Mouse (Mus musculus): ENCODE data around the gene Snrnp70. TPM values are rescaled to one million over a fixed set of nuclear protein-coding genes. Genes with fewer than 3 reads are reported as not detected.

Snrnp70 gene
- polyA plus RNA-seq, 1 experiment from 2014 or later: 56.5 TPM

DNA sequence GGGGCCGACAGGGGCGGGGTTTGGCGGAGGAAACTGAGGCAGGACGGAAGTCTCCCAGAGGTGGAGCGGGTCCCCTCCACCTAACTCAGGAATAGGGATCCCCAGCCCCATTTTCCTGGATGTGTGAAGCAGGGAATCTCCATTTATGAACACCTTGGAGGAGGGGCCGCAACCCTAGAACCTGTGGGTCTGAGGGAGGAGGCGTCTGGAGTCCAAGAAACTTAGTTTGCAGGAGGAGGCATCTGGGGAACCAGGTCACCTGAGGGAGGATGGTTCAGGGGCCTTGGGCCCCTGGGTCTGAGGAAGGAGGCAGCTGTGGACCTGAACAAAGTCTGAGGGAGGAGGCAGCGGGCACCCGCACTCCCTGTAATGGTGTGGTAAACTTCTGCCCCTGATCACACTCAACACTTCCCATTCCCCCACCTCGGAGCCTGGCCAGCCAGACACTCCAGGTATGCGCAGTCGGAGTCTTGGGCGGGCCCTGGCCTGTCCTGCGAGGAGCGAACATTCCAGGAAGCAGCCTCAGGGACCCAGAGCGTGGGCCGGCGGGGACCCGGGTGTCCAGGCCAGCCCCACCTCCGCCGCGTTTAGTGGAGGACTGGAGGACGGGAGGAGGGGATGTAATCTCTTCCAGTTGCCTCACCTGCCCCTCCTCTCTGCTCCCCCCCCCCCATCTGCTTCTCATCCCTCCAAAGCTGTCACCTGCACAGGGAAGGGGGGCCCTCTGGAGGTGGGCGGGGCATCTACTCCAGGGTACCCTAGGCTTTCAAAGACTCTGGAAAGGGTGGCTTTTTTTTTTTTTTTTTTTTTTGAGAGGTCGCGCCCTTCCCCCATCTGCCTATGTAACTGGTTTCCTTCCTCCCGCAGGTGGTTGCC, 18.6 kb upstream of the Snrnp70 start:
- Histone ChIP-seq H3K27me3 (replicated peaks; ENCODE audit: control insufficient read depth, insufficient read depth, low read length) (peaks cover 88% of the 10 kb centered on the region), H3K9ac (ENCODE audit: low read depth, low read length) (peak overlapping the region; percentile 69), H3K4me3 (ENCODE audit: low read depth, low read length) (peak overlapping the region; percentile 67), H3K4me1 (ENCODE audit: control insufficient read depth, insufficient read depth, low read length) (peaks cover 13% of the 10 kb centered on the region; the same call in 1 of the 2 replicates), H3K4me2 (ENCODE audit: low read depth, low read length) (peak overlapping the region; percentile 91), H3K27ac (replicated peaks; ENCODE audit: low read depth, low read length) (peak overlapping the region; percentile 77), H3K9me3 (ENCODE audit: control insufficient read depth, low read length) (no peaks in the 10 kb centered on the region), H3K36me3 (ENCODE audit: control insufficient read depth, insufficient read depth, low read length) (no peaks in the 10 kb centered on the region)
- DNase-seq (ENCODE audit: low spot score) (peak; percentile 65), ATAC-seq (ENCODE audit: low read depth) (peak; percentile 72)
- 1% methylated on average over 20 of the region's 27 CpGs for WGBS

DNA sequence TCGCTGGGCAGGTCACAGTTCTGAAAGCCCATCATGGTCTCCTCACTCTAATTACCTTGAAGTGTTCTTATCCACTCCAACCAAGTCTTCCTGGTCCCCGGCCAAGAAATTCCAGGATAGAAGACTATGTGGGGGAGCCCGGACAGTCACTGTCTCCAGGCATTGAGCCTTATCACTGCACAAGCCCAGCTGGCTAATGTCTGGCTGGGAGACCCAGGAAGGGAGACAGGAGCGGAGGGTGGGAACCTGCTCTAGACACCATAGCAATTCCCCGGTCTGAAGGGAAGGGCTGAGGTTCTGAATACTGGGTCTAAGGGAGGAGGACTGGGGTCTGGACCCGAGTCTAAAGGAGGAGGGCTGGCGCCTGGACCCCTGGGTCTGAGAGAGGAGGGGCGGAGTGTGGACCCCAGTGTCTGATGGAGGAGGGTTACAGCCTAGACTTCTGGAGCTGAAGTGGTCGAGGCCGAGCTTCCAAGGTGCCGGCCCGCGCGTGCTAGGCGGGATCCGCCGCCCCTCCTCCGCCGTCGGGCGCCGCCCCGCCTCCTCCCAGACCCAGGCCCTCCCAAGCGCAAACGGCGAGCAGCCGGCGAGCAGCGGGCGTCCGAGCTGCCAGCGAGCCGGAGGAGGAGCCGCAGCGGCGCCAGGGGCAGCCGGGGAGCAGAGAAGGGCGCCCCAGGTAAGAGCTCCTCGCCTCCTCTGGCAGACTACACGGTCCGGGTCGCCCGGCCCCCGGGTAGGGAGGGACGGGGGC, 17.7 kb upstream of the Snrnp70 start, which contains the start of gene Ntf5:
Gene Ntf5, plus strand, starts transcription at position 583 of the 751 bp plus-strand sequence.
- WGBS: 3% methylated on average over 18 of the region's 45 CpGs
- Histone ChIP-seq H3K4me3 (ENCODE audit: low read depth, low read length) (peak within 1 kb of the TSS; percentile 67), H3K4me2 (ENCODE audit: low read depth, low read length) (peak within 1 kb of the TSS; percentile 91), H3K9ac (ENCODE audit: low read depth, low read length) (peak within 1 kb of the TSS; percentile 69), H3K36me3 (ENCODE audit: control insufficient read depth, insufficient read depth, low read length) (no peaks in the 10 kb centered on the region), H3K4me1 (ENCODE audit: control insufficient read depth, insufficient read depth, low read length) (peaks cover 11% of the 10 kb centered on the region; the same call in 1 of the 2 replicates), H3K9me3 (ENCODE audit: control insufficient read depth, low read length) (no peaks in the 10 kb centered on the region), H3K27ac (replicated peaks; ENCODE audit: low read depth, low read length) (peak within 1 kb of the TSS; percentile 77), H3K27me3 (replicated peaks; ENCODE audit: control insufficient read depth, insufficient read depth, low read length) (peaks cover 88% of the 10 kb centered on the region)
- DNase-seq (ENCODE audit: low spot score) (peak; percentile 48), ATAC-seq (ENCODE audit: low read depth) (peak; percentile 50)

DNA sequence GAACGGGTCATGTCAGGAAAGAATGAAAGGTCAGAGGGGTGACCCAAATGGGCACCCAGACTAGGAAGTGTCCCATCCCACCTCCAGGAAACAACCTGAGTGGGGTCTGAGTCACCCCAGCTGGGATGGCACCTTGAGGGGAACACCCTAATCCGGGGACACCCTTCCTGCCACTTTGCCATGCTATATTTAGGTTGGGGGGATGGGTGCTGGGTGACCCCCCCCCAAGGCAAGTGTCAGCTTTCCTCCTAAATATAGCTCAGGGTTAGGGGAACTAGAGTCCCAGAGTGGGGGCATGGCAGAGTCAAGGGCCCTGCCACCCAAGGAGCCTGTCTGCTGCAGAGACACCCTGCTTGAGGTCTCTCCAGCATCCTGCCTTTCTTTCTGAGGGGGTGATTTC, 16.9 kb upstream of the Snrnp70 start:
- Histone ChIP-seq H3K4me3 (ENCODE audit: low read depth, low read length) (no peak overlapping the region), H3K4me1 (ENCODE audit: control insufficient read depth, insufficient read depth, low read length) (peaks cover 4% of the 10 kb centered on the region; the same call in 1 of the 2 replicates), H3K36me3 (ENCODE audit: control insufficient read depth, insufficient read depth, low read length) (no peaks in the 10 kb centered on the region), H3K9me3 (ENCODE audit: control insufficient read depth, low read length) (no peaks in the 10 kb centered on the region), H3K9ac (ENCODE audit: low read depth, low read length) (no peak overlapping the region), H3K27me3 (replicated peaks; ENCODE audit: control insufficient read depth, insufficient read depth, low read length) (peaks cover 88% of the 10 kb centered on the region), H3K27ac (replicated peaks; ENCODE audit: low read depth, low read length) (no peak overlapping the region), H3K4me2 (ENCODE audit: low read depth, low read length) (no peak overlapping the region)
- ATAC-seq (ENCODE audit: low read depth): no peak
- 79% methylated on average over 2 of the region's 2 CpGs for WGBS
- no peak for DNase-seq (ENCODE audit: low spot score)

DNA sequence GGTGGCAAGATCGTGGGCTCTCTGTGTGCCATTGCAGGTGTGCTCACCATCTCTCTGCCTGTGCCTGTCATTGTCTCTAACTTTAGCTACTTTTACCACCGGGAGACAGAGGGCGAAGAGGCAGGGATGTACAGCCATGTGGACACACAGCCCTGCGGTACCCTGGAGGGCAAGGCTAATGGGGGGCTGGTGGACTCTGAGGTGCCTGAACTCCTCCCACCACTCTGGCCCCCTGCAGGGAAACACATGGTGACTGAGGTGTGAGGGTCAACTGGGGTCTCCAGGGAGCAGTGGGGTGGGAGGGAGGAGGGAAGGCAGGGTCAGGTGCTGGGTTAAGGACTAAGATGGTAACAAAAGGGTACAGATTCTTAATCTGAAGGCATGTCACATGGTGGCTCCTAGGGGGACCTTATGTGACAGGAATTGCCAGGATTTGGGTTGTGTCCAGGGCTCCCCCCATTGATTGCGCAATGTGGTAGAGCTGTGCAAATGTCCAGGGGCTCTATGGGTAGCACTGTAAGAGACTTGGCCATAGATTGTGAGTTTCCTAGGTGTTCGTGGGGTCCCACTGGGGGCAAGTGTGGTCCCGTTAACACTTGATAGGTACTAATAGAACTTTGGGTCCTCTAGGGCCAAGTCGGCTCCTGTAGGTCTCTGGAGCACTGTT, 14.1 kb upstream of the Snrnp70 start:
- H3K36me3 ChIP-seq (ENCODE audit: control insufficient read depth, insufficient read depth, low read length): no peaks in the 10 kb centered on the region
- DNase-seq (ENCODE audit: low spot score): no peak
- no peak overlapping the region for H3K4me3 ChIP-seq (ENCODE audit: low read depth, low read length)
- no peaks in the 10 kb centered on the region for H3K9me3 ChIP-seq (ENCODE audit: control insufficient read depth, low read length)
- WGBS: 82% methylated on average over 8 of the region's 8 CpGs
- peaks cover 14% of the 10 kb centered on the region; the same call in 1 of the 2 replicates for H3K4me1 ChIP-seq (ENCODE audit: control insufficient read depth, insufficient read depth, low read length)
- no peak overlapping the region for H3K9ac ChIP-seq (ENCODE audit: low read depth, low read length)
- H3K4me2 ChIP-seq (ENCODE audit: low read depth, low read length): no peak overlapping the region
- H3K27me3 ChIP-seq (replicated peaks; ENCODE audit: control insufficient read depth, insufficient read depth, low read length): peaks cover 88% of the 10 kb centered on the region
- no peak overlapping the region for H3K27ac ChIP-seq (replicated peaks; ENCODE audit: low read depth, low read length)
- ATAC-seq (ENCODE audit: low read depth): no peak

DNA sequence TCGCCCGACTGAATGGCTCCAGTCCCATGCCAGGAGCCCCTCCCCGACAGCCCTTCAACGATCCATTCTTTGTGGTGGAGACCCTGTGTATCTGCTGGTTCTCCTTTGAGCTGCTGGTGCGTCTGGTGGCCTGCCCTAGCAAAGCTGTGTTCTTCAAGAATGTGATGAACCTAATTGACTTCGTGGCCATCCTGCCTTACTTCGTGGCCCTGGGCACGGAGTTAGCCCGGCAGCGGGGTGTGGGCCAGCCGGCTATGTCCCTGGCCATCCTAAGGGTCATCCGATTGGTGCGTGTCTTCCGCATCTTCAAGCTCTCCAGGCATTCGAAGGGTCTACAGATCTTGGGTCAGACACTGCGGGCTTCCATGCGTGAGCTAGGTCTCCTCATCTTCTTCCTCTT, 13.4 kb upstream of the Snrnp70 start:
- 89% methylated on average over 17 of the region's 17 CpGs for WGBS
- no peak overlapping the region for H3K4me2 ChIP-seq (ENCODE audit: low read depth, low read length)
- H3K4me3 ChIP-seq (ENCODE audit: low read depth, low read length): no peak overlapping the region
- peaks cover 11% of the 10 kb centered on the region; the same call in 1 of the 2 replicates for H3K4me1 ChIP-seq (ENCODE audit: control insufficient read depth, insufficient read depth, low read length)
- ATAC-seq (ENCODE audit: low read depth) (no peak), DNase-seq (ENCODE audit: low spot score) (no peak)
- no peak overlapping the region for H3K9ac ChIP-seq (ENCODE audit: low read depth, low read length)
- peaks cover 82% of the 10 kb centered on the region for H3K27me3 ChIP-seq (replicated peaks; ENCODE audit: control insufficient read depth, insufficient read depth, low read length)
- no peaks in the 10 kb centered on the region for H3K36me3 ChIP-seq (ENCODE audit: control insufficient read depth, insufficient read depth, low read length)
- no peaks in the 10 kb centered on the region for H3K9me3 ChIP-seq (ENCODE audit: control insufficient read depth, low read length)
- no peak overlapping the region for H3K27ac ChIP-seq (replicated peaks; ENCODE audit: low read depth, low read length)

DNA sequence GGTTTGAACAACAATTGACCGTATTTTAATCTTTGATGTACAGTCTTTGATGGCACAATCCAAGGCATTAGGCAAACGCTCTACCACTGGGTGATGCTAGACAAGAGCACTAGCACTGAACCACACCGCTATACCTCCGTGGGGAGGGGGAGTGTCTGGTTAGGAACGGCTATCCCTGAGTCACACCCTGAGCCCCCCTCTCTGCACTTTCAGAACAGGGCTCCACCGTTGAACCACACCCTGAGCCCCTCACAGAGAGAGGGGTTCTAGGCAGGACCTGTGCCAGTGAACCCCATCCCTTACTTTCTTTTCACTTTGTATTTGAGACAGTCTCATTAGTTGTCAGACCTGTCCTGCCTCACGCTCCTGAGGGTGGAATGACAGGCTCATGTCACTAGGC, 12.8 kb upstream of the Snrnp70 start:
- no peak for DNase-seq (ENCODE audit: low spot score)
- ATAC-seq (ENCODE audit: low read depth): no peak
- H3K27me3 ChIP-seq (replicated peaks; ENCODE audit: control insufficient read depth, insufficient read depth, low read length): peaks cover 76% of the 10 kb centered on the region
- H3K9me3 ChIP-seq (ENCODE audit: control insufficient read depth, low read length): no peaks in the 10 kb centered on the region
- peaks cover 10% of the 10 kb centered on the region; the same call in 1 of the 2 replicates for H3K4me1 ChIP-seq (ENCODE audit: control insufficient read depth, insufficient read depth, low read length)
- H3K9ac ChIP-seq (ENCODE audit: low read depth, low read length): no peak overlapping the region
- H3K4me3 ChIP-seq (ENCODE audit: low read depth, low read length): no peak overlapping the region
- H3K27ac ChIP-seq (replicated peaks; ENCODE audit: low read depth, low read length): no peak overlapping the region
- H3K4me2 ChIP-seq (ENCODE audit: low read depth, low read length): no peak overlapping the region
- H3K36me3 ChIP-seq (ENCODE audit: control insufficient read depth, insufficient read depth, low read length): no peaks in the 10 kb centered on the region
- 70% methylated on average over 7 of the region's 7 CpGs for WGBS

DNA sequence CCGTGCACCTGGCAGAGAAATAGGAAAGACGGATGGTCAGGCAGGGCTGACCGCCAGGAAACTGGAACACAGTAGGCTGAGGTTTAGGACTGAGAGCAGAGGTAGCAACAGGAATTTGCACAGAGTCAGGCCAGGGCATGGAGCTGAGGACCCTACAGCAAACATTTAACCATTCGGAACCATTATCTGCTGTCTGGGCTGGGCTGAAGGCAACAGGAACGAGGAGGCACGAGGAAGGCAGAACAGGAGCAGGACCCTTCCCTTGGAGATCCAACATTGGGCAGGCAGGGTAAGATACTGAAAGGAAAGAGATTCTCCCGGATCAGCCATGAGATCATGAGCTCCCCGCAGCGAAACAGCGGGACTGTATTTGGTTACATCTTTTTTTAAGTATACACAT, 12.3 kb upstream of the Snrnp70 start:
- Histone ChIP-seq H3K9me3 (ENCODE audit: control insufficient read depth, low read length) (no peaks in the 10 kb centered on the region), H3K9ac (ENCODE audit: low read depth, low read length) (no peak overlapping the region), H3K36me3 (ENCODE audit: control insufficient read depth, insufficient read depth, low read length) (no peaks in the 10 kb centered on the region), H3K4me1 (ENCODE audit: control insufficient read depth, insufficient read depth, low read length) (peaks cover 10% of the 10 kb centered on the region; the same call in 1 of the 2 replicates), H3K4me2 (ENCODE audit: low read depth, low read length) (no peak overlapping the region), H3K4me3 (ENCODE audit: low read depth, low read length) (no peak overlapping the region), H3K27me3 (replicated peaks; ENCODE audit: control insufficient read depth, insufficient read depth, low read length) (peaks cover 71% of the 10 kb centered on the region), H3K27ac (replicated peaks; ENCODE audit: low read depth, low read length) (no peak overlapping the region)
- DNase-seq (ENCODE audit: low spot score): no peak
- WGBS: 82% methylated on average over 10 of the region's 10 CpGs
- ATAC-seq (ENCODE audit: low read depth): no peak
